Mouse (Mus musculus) MEL (cell line): Measurements from ENCODE around the gene Adamtsl5. TPM values are rescaled to one million over a fixed set of nuclear protein-coding genes. Genes with fewer than 3 reads are reported as not detected.

Experiments
- DNase-seq: peaks from one replicate; pipeline ENCODE4 v3.0.0; 2011; ENCODE audit warnings: low read depth, low spot score
- H3K27ac ChIP-seq: 2 replicates; pipeline ENCODE4 v1.5.1; 2012; ENCODE audit warnings: low read depth, mild to moderate bottlenecking, control low read depth, low read length, moderate library complexity; ENCODE audit not compliant: control insufficient read depth
- H3K27me3 ChIP-seq, 2 experiments: fragments of 150-350 bp in 1 of 2; sonication (generic) in 1 of 2; 2 replicates each; pipeline ENCODE4 v1.6.1; 2012; ENCODE audit warnings: low read length in 2 of 2, mild to moderate bottlenecking in 2 of 2, improper control_type of control experiment in 1 of 2, moderate library complexity in 1 of 2; ENCODE audit not compliant: insufficient read depth in 2 of 2, control insufficient read depth in 1 of 2
- H3K36me3 ChIP-seq, 2 experiments: 2 replicates each; pipeline ENCODE4 v1.6.1; 2012 to 2014; ENCODE audit warnings: low read length in 2 of 2, improper control_type of control experiment in 1 of 2, inconsistent platforms in 1 of 2, mild to moderate bottlenecking in 1 of 2; ENCODE audit not compliant: insufficient read depth in 2 of 2, control insufficient read depth in 1 of 2
- H3K4me1 ChIP-seq, 2 experiments: fragments of 150-350 bp in 1 of 2; sonication (generic) in 1 of 2; 2 replicates each; pipeline ENCODE4 v1.6.1; 2012; ENCODE audit warnings: low read length in 2 of 2, improper control_type of control experiment in 1 of 2, mild to moderate bottlenecking in 1 of 2; ENCODE audit not compliant: insufficient read depth in 2 of 2, control insufficient read depth in 1 of 2
- H3K4me3 ChIP-seq, 2 experiments: fragments of 150-350 bp in 1 of 2; sonication (generic) in 1 of 2; 2 replicates each; pipeline ENCODE4 v1.5.1; 2012; ENCODE audit warnings: low read depth in 2 of 2, low read length in 2 of 2, mild to moderate bottlenecking in 2 of 2, moderate library complexity in 2 of 2, control low read depth in 1 of 2, improper control_type of control experiment in 1 of 2; ENCODE audit not compliant: control insufficient read depth in 1 of 2, insufficient read depth in 1 of 2
- H3K79me2 ChIP-seq: 2 replicates; pipeline ENCODE4 v1.6.1; 2012; ENCODE audit warnings: mild to moderate bottlenecking, low read length, moderate library complexity; ENCODE audit not compliant: control insufficient read depth, poor library complexity, insufficient read depth
- H3K9ac ChIP-seq: 2 replicates; pipeline ENCODE4 v1.6.1; 2012; ENCODE audit warnings: low read depth, mild to moderate bottlenecking, control low read depth, low read length, moderate library complexity; ENCODE audit not compliant: control insufficient read depth, poor library complexity, severe bottlenecking
- H3K9me3 ChIP-seq: fragments of 150-350 bp; sonication (generic); replicated peaks from 2 replicates; pipeline ENCODE4 v1.6.1; 2012; ENCODE audit warnings: mild to moderate bottlenecking, low read length, improper control_type of control experiment, moderate library complexity; ENCODE audit not compliant: insufficient read depth
- BHLHE40 ChIP-seq: IDR thresholded peaks from 2 replicates; pipeline ENCODE4 v1.6.1; 2012; ENCODE audit warnings: low read depth, mild to moderate bottlenecking, inconsistent platforms, low read length, improper control_type of control experiment, borderline replicate concordance
- CHD2 ChIP-seq: IDR thresholded peaks from 2 replicates; pipeline ENCODE4 v1.6.1; 2011; ENCODE audit warnings: low read length, improper control_type of control experiment
- ELF1 ChIP-seq: IDR thresholded peaks from 2 replicates; pipeline ENCODE4 v1.6.1; 2014; ENCODE audit warnings: low read depth, mild to moderate bottlenecking, inconsistent platforms, low read length, improper control_type of control experiment, moderate library complexity
- GATA1 ChIP-seq: IDR thresholded peaks from 2 replicates; pipeline ENCODE4 v1.6.1; 2011; ENCODE audit warnings: low read depth, low read length, improper control_type of control experiment
- JUND ChIP-seq: IDR thresholded peaks from 2 replicates; pipeline ENCODE4 v1.6.1; 2011; ENCODE audit warnings: low read depth, mild to moderate bottlenecking, improper control_type of control experiment, low read length
- KAT2A ChIP-seq: conservative IDR thresholded peaks from 2 replicates; pipeline ENCODE4 v1.6.1; 2012; ENCODE audit warnings: low read depth, low read length, improper control_type of control experiment, inconsistent platforms
- MAFK ChIP-seq: IDR thresholded peaks from 2 replicates; pipeline ENCODE4 v1.6.1; 2011; ENCODE audit warnings: low read depth, mild to moderate bottlenecking, low read length, improper control_type of control experiment, borderline replicate concordance
- MAZ ChIP-seq: IDR thresholded peaks from 2 replicates; pipeline ENCODE4 v1.6.1; 2012; ENCODE audit warnings: low read depth, mild to moderate bottlenecking, inconsistent platforms, low read length, improper control_type of control experiment
- MEF2A ChIP-seq: IDR thresholded peaks from 2 replicates; pipeline ENCODE4 v1.6.1; 2014; ENCODE audit warnings: low read depth, mild to moderate bottlenecking, inconsistent platforms, low read length, improper control_type of control experiment; ENCODE audit not compliant: poor library complexity, insufficient replicate concordance, severe bottlenecking; ENCODE audit errors: extremely low read depth
- MXI1 ChIP-seq: IDR thresholded peaks from 2 replicates; pipeline ENCODE4 v1.6.1; 2011; ENCODE audit warnings: mild to moderate bottlenecking, low read depth, low read length, improper control_type of control experiment
- MYB ChIP-seq: IDR thresholded peaks from 2 replicates; pipeline ENCODE4 v1.6.1; 2011; ENCODE audit warnings: mild to moderate bottlenecking, low read depth, low read length, improper control_type of control experiment
- POLR2A ChIP-seq, 2 experiments: IDR thresholded peaks; 2 replicates each; pipeline ENCODE4 v1.6.1; 2011 to 2012; ENCODE audit warnings: low read length in 2 of 2, mild to moderate bottlenecking in 2 of 2, control low read depth in 1 of 2, improper control_type of control experiment in 1 of 2, low read depth in 1 of 2, moderate library complexity in 1 of 2; ENCODE audit not compliant: control insufficient read depth in 1 of 2, insufficient read depth in 1 of 2, poor library complexity in 1 of 2
- POLR2AphosphoS5 ChIP-seq: IDR thresholded peaks from 2 replicates; pipeline ENCODE4 v1.6.1; 2012; ENCODE audit warnings: low read depth, borderline replicate concordance, mild to moderate bottlenecking, inconsistent platforms, low read length, moderate library complexity, mixed read lengths
- RCOR1 ChIP-seq: IDR thresholded peaks from 2 replicates; pipeline ENCODE4 v1.6.1; 2012; ENCODE audit warnings: low read depth, mild to moderate bottlenecking, inconsistent platforms, low read length, improper control_type of control experiment
- SMC3 ChIP-seq: IDR thresholded peaks from 2 replicates; pipeline ENCODE4 v1.6.1; 2011; ENCODE audit warnings: low read depth, low read length, improper control_type of control experiment
- TBP ChIP-seq: IDR thresholded peaks from 2 replicates; pipeline ENCODE4 v1.8.0; 2011; ENCODE audit warnings: low read depth, low read length, improper control_type of control experiment
- TCF12 ChIP-seq: IDR thresholded peaks from 2 replicates; pipeline ENCODE4 v1.6.1; 2014; ENCODE audit warnings: low read depth, mild to moderate bottlenecking, inconsistent platforms, low read length, improper control_type of control experiment, moderate library complexity
- USF2 ChIP-seq, 2 experiments: IDR thresholded peaks; 2 replicates each; pipeline ENCODE4 v1.6.1; 2011 to 2012; ENCODE audit warnings: improper control_type of control experiment in 2 of 2, low read length in 2 of 2, borderline replicate concordance in 1 of 2, inconsistent platforms in 1 of 2, low read depth in 1 of 2, mild to moderate bottlenecking in 1 of 2; ENCODE audit not compliant: insufficient read depth in 1 of 2
- ZC3H11A ChIP-seq: IDR thresholded peaks from 2 replicates; pipeline ENCODE4 v1.6.1; 2012; ENCODE audit warnings: low read depth, mild to moderate bottlenecking, inconsistent platforms, low read length, improper control_type of control experiment
- ZKSCAN1 ChIP-seq: IDR thresholded peaks from 2 replicates; pipeline ENCODE4 v1.6.1; 2012; ENCODE audit warnings: low read depth, mild to moderate bottlenecking, inconsistent platforms, low read length, improper control_type of control experiment, moderate library complexity
- ZMIZ1 ChIP-seq: IDR thresholded peaks from 2 replicates; pipeline ENCODE4 v1.6.1; 2012; ENCODE audit warnings: low read depth, mild to moderate bottlenecking, inconsistent platforms, low read length, improper control_type of control experiment, moderate library complexity
- polyA plus RNA-seq, 2 experiments: library from polyadenylated mRNA; stranded (reverse) in 1 of 2; unstranded in 1 of 2; fragments of >175 nt in 1 of 2; fragments of >200 nt in 1 of 2; gene quantifications; 2 replicates each; pipeline versions ENCODE4 v1.2.1 to v1.2.4; 2012; ENCODE audit warnings: low replicate concordance in 2 of 2, low read depth in 1 of 2; ENCODE audit not compliant: insufficient read length in 2 of 2, insufficient read depth in 1 of 2, missing spikeins in 1 of 2
- total RNA-seq: library from RNA; depleted of rRNA; stranded (reverse); fragments of 300-350 nt; gene quantifications from 2 replicates; pipeline ENCODE4 v1.2.3, GENCODE M21; 2012

The Adamtsl5 gene
- total and polyA plus RNA-seq, 3 experiments: 3.9 to 16.5 TPM; not detected in 1

DNA sequence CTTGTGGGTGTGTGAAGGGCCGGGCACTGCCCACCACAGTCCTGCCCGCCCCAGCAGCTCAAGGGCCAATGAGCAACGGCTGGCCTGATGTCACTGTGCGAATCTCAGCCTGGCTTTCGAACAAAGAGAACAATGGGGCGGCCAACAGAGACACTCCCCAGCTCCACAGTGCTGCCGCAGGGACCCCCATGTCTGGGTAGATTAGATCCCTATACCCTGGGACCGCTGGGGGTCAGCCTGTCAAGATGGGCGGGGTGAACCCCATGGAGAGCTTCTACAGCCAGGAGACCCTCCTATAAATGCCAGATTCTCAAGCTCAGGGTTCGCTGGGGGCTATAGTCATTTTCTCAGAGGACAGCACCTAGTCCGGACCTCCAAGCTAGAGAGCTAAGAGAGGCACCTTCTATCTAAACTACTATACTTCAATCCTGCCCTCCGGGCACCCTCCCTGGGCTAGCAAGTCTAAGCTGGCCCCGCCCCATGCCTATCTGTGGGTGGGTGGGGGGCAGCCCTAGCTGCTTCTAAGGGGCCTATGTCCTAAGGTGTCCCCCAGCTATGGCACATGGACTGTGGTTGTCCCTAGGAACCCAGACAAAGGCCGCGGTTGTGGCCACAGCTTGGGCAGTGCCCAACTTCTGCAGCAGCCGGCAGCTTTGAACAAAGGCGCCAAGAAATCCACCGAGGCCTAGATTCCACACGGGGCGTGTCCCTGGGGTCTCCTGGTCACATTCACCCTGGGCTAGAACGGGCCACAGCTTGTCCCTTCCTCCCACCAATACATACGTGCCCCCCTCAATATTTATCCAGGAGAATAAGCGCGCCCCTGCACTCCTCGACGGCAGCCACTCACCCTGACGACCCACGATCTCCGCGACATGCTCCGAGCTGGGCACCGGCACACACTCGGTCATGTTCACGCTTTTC is 37.9 kb upstream of the Adamtsl5 start:
- peak overlapping the region; percentile 62 for H3K9ac ChIP-seq
- no peak overlapping the region for H3K27ac ChIP-seq
- peaks cover 0 to 22% of the 10 kb centered on the region in 2 experiments; a peak in 2 of 4 replicates for H3K36me3 ChIP-seq
- H3K27me3 ChIP-seq: no peaks in the 10 kb centered on the region
- DNase-seq: no peak
- peaks cover 9 to 39% of the 10 kb centered on the region in 2 experiments for H3K4me1 ChIP-seq
- no peak for TF ChIP-seq ZMIZ1
- no peak for TF ChIP-seq RCOR1
- TF ChIP-seq TCF12: no peak
- no peak for TF ChIP-seq POLR2AphosphoS5
- TF ChIP-seq MXI1: no peak
- peak overlapping the region; percentile 34 to 69 for H3K4me3 ChIP-seq
- peaks cover 17% of the 10 kb centered on the region for H3K79me2 ChIP-seq
- no peaks in the 10 kb centered on the region for H3K9me3 ChIP-seq

DNA sequence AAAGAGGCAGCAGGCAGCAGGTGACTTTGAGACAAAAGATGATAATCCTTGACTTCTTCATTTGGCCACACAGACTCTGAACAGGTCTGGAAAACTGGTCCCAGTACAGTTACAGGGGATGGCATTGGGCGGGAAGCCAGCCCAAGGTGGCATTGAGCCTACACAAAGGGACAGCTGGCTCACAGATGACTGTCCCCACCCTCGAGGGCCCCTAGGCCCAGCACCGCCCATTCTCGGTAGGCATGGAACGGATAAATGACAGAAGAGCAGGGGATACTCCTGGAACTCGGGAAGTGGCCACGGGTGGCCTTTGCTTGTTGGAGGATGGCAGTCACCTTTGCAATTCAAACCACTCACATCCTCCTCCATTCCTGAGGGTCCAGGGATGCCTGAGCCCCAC is 37.1 kb upstream of the Adamtsl5 start:
- peak; percentile 36 for DNase-seq
- peaks cover 17% of the 10 kb centered on the region for H3K79me2 ChIP-seq
- H3K27me3 ChIP-seq: no peaks in the 10 kb centered on the region
- TF ChIP-seq MEF2A (no peak), MYB (no peak), ZC3H11A (no peak), TBP (no peak), GATA1 (no peak), USF2 (IDR thresholded peaks at IDR 0.05; ENCODE audit: borderline replicate concordance in 1 of 2, insufficient read depth in 1 of 2, low read depth in 1 of 2, low read length in 2 of 2) (no peak), BHLHE40 (no peak), ZKSCAN1 (no peak), MAFK (no peak), MAZ (no peak), KAT2A (no peak), POLR2A (IDR thresholded peaks at IDR 0.05; ENCODE audit: control insufficient read depth in 1 of 2, insufficient read depth in 1 of 2, low read depth in 1 of 2, low read length in 2 of 2, poor library complexity in 1 of 2) (no peak), ELF1 (no peak), ZMIZ1 (no peak), JUND (no peak), CHD2 (no peak), SMC3 (no peak)
- H3K36me3 ChIP-seq: peaks cover 0 to 22% of the 10 kb centered on the region in 2 experiments; a peak in 2 of 4 replicates
- H3K4me3 ChIP-seq: no peak overlapping the region
- peaks cover 9 to 39% of the 10 kb centered on the region in 2 experiments for H3K4me1 ChIP-seq
- no peak overlapping the region for H3K9ac ChIP-seq
- no peak overlapping the region for H3K27ac ChIP-seq
- H3K9me3 ChIP-seq: no peaks in the 10 kb centered on the region
